Mouse (Mus musculus): Measurements from ENCODE around the gene Mlx.

- TF ChIP-seq POLR2A (IDR thresholded peaks at IDR 0.05; ENCODE audit: low read depth, low read length), result no peak
- no peak for TF ChIP-seq CTCF (IDR thresholded peaks at IDR 0.05; ENCODE audit: extremely low read depth, insufficient read depth, insufficient read length, insufficient replicate concordance)
Observed at GRCm38 (mm10) chr11:101141088-101141487, 54.0 kb downstream of the Mlx start.

Measured in spleen, adult 2 months (tissue).